Mouse (Mus musculus) neural tube, embryonic 12.5 days (tissue): Measurements from ENCODE around the gene S1pr5. TPM values are rescaled to one million over a fixed set of nuclear protein-coding genes. Genes with fewer than 3 reads are reported as not detected.
A peak's percentile ranks its signal among the peaks of the same experiment; 100 is the strongest.
"Not testable (repeated sequence)": the region's sequence is repeated elsewhere in the genome, so short reads cannot be mapped to it uniquely, and the experiment has no call there.

Experiments
- ATAC-seq: fragments of 200-750 bp; cut with Nextera tagmentation; 2 replicates; pipeline ENCODE4 v1.8.0; 2017; ENCODE audit warnings: low read depth, mild to moderate bottlenecking, moderate TSS enrichment, moderate library complexity; ENCODE audit not compliant: low FRiP score
- H3K27ac ChIP-seq: fragments of 300-500 bp; sonication (generic); 2 replicates; pipeline ENCODE4 v1.5.1; 2016
- H3K27me3 ChIP-seq: fragments of 300-500 bp; sonication (generic); replicated peaks from 2 replicates; pipeline ENCODE4 v1.6.1; 2016; ENCODE audit warnings: mild to moderate bottlenecking
- H3K36me3 ChIP-seq: fragments of 300-500 bp; sonication (generic); 2 replicates; pipeline ENCODE4 v1.6.1; 2016; ENCODE audit warnings: mild to moderate bottlenecking
- H3K4me1 ChIP-seq: fragments of 300-500 bp; sonication (generic); 2 replicates; pipeline ENCODE4 v1.6.1; 2016
- H3K4me2 ChIP-seq: fragments of 300-500 bp; sonication (generic); replicated peaks from 2 replicates; pipeline ENCODE4 v1.6.1; 2016; ENCODE audit warnings: mild to moderate bottlenecking
- H3K4me3 ChIP-seq: fragments of 300-500 bp; sonication (generic); 2 replicates; pipeline ENCODE4 v1.5.1; 2016
- H3K9ac ChIP-seq: fragments of 300-500 bp; sonication (generic); 2 replicates; pipeline ENCODE4 v1.6.1; 2016; ENCODE audit warnings: mild to moderate bottlenecking
- H3K9me3 ChIP-seq: fragments of 300-500 bp; sonication (generic); 2 replicates; pipeline ENCODE4 v1.6.1; 2016; ENCODE audit warnings: mild to moderate bottlenecking
- WGBS: fragments of 180-500 bp; shearing (Covaris S2); methylation state at CpG from one replicate; pipeline ENCODE4 v1.1.7; 2016; 5-methylcytosine and 5-hydroxymethylcytosine counted together
- polyA plus RNA-seq: library from polyadenylated mRNA; unstranded; fragments of >200 nt; fragmentation: Nextera tagmentation; extraction: Ambion mirVana; gene quantifications from 2 replicates; pipeline ENCODE4 v1.2.1, GENCODE M21; 2016

The S1pr5 gene
- polyA plus RNA-seq, 1 experiment from 2014 or later = 2.0 TPM

GRCm38 (mm10) chr9:21232867-21233266, 15.4 kb downstream of the S1pr5 start:
- peaks cover 16% of the 10 kb centered on the region for H3K4me1 ChIP-seq
- WGBS = 90% methylated on average over 5 of the region's 5 CpGs
- no peak overlapping the region for H3K9ac ChIP-seq
- no peak overlapping the region for H3K4me2 ChIP-seq
- no peaks in the 10 kb centered on the region for H3K9me3 ChIP-seq
- H3K27ac ChIP-seq = no peak overlapping the region
- no peak for ATAC-seq
- H3K4me3 ChIP-seq = no peak overlapping the region
- H3K36me3 ChIP-seq = peaks cover 52% of the 10 kb centered on the region
- H3K27me3 ChIP-seq = no peaks in the 10 kb centered on the region

GRCm38 (mm10) chr9:21231551-21231950, 16.7 kb downstream of the S1pr5 start:
- H3K27me3 ChIP-seq = no peaks in the 10 kb centered on the region
- H3K4me3 ChIP-seq = no peak overlapping the region
- H3K27ac ChIP-seq = no peak overlapping the region
- H3K36me3 ChIP-seq = peaks cover 52% of the 10 kb centered on the region
- no peak overlapping the region for H3K9ac ChIP-seq
- peaks cover 14% of the 10 kb centered on the region; the same call in 1 of the 2 replicates for H3K4me1 ChIP-seq
- no peak for ATAC-seq
- H3K9me3 ChIP-seq = no peaks in the 10 kb centered on the region
- 57% methylated on average over 23 of the region's 23 CpGs for WGBS
- H3K4me2 ChIP-seq = no peak overlapping the region

- no peak for ATAC-seq
- Histone ChIP-seq H3K27ac (no peak overlapping the region), H3K9me3 (no peaks in the 10 kb centered on the region), H3K36me3 (peaks cover 28% of the 10 kb centered on the region), H3K27me3 (no peaks in the 10 kb centered on the region), H3K4me1 (peaks cover 18% of the 10 kb centered on the region; the same call in 1 of the 2 replicates), H3K4me2 (peak overlapping the region; percentile 47), H3K9ac (0 out of 2 replicates have a peak overlapping the region, but pooled peaks have one; percentile 33), H3K4me3 (no peak overlapping the region)
- 16% methylated on average over 16 of the region's 16 CpGs for WGBS
Measured at GRCm38 (mm10) chr9:21227342-21227741, 20.9 kb downstream of the S1pr5 start.

- Histone ChIP-seq H3K36me3 (peaks cover 12% of the 10 kb centered on the region; the same call in 1 of the 2 replicates), H3K27me3 (no peaks in the 10 kb centered on the region), H3K4me2 (peak overlapping the region; percentile 53), H3K4me3 (peak overlapping the region; percentile 15), H3K27ac (no peak overlapping the region), H3K9ac (no peak overlapping the region), H3K4me1 (peaks cover 27% of the 10 kb centered on the region; the same call in 1 of the 2 replicates), H3K9me3 (no peaks in the 10 kb centered on the region)
- WGBS = 4% methylated on average over 7 of the region's 7 CpGs
- no peak for ATAC-seq
Measured at GRCm38 (mm10) chr9:21225415-21225758, 22.9 kb downstream of the S1pr5 start.

- WGBS = 18% methylated on average over 26 of the region's 26 CpGs
- H3K36me3 ChIP-seq = peaks cover 6% of the 10 kb centered on the region; the same call in 1 of the 2 replicates
- H3K4me2 ChIP-seq = peak overlapping the region; percentile 53
- no peaks in the 10 kb centered on the region for H3K9me3 ChIP-seq
- H3K4me3 ChIP-seq = peak overlapping the region; percentile 15
- no peak overlapping the region for H3K27ac ChIP-seq
- no peaks in the 10 kb centered on the region for H3K27me3 ChIP-seq
- H3K4me1 ChIP-seq = peaks cover 27% of the 10 kb centered on the region; the same call in 1 of the 2 replicates
- ATAC-seq = no peak
- 0 out of 2 replicates have a peak overlapping the region, but pooled peaks have one; percentile 22 for H3K9ac ChIP-seq
Measured at GRCm38 (mm10) chr9:21224576-21225414, 23.4 kb downstream of the S1pr5 start.

- Histone ChIP-seq H3K27me3 (no peaks in the 10 kb centered on the region), H3K9me3 (no peaks in the 10 kb centered on the region), H3K4me1 (peaks cover 27% of the 10 kb centered on the region; the same call in 1 of the 2 replicates), H3K27ac (no peak overlapping the region), H3K4me2 (no peak overlapping the region), H3K9ac (no peak overlapping the region), H3K36me3 (no peaks in the 10 kb centered on the region), H3K4me3 (no peak overlapping the region)
- 91% methylated on average over 6 of the region's 6 CpGs for WGBS
- ATAC-seq = no peak
Measured at GRCm38 (mm10) chr9:21223906-21224305, 24.3 kb downstream of the S1pr5 start.

GRCm38 (mm10) chr9:21223490-21223889, 24.8 kb downstream of the S1pr5 start:
- 94% methylated on average over 2 of the region's 2 CpGs for WGBS
- H3K36me3 ChIP-seq, H3K9me3 ChIP-seq, H3K9ac ChIP-seq, H3K4me2 ChIP-seq, ATAC-seq, H3K4me3 ChIP-seq, H3K27ac ChIP-seq, H3K27me3 ChIP-seq: not testable (repeated sequence)
- peaks cover 27% of the 10 kb centered on the region; the same call in 1 of the 2 replicates for H3K4me1 ChIP-seq

GRCm38 (mm10) chr9:21221383-21221929, 26.8 kb downstream of the S1pr5 start:
- ATAC-seq = no peak
- Histone ChIP-seq H3K4me3 (no peak overlapping the region), H3K9ac (no peak overlapping the region), H3K9me3 (no peaks in the 10 kb centered on the region), H3K27ac (no peak overlapping the region), H3K4me2 (no peak overlapping the region), H3K36me3 (no peaks in the 10 kb centered on the region), H3K4me1 (peaks cover 18% of the 10 kb centered on the region), H3K27me3 (no peaks in the 10 kb centered on the region)
- 17% methylated on average over 7 of the region's 7 CpGs for WGBS

- 16% methylated on average over 21 of the region's 21 CpGs for WGBS
- H3K4me2 ChIP-seq = peak overlapping the region; percentile 50
- no peak overlapping the region for H3K27ac ChIP-seq
- H3K27me3 ChIP-seq = no peaks in the 10 kb centered on the region
- peak; percentile 90 for ATAC-seq
- H3K4me1 ChIP-seq = peaks cover 23% of the 10 kb centered on the region
- no peaks in the 10 kb centered on the region for H3K9me3 ChIP-seq
- H3K9ac ChIP-seq = no peak overlapping the region
- peak overlapping the region; percentile 15; the same call in 1 of the 2 replicates for H3K4me3 ChIP-seq
- H3K36me3 ChIP-seq = no peaks in the 10 kb centered on the region
Measured at GRCm38 (mm10) chr9:21220490-21221382, 27.5 kb downstream of the S1pr5 start.

- H3K4me3 ChIP-seq = no peak overlapping the region
- no peaks in the 10 kb centered on the region for H3K27me3 ChIP-seq
- no peaks in the 10 kb centered on the region for H3K9me3 ChIP-seq
- peaks cover 18% of the 10 kb centered on the region for H3K4me1 ChIP-seq
- H3K9ac ChIP-seq = no peak overlapping the region
- ATAC-seq = no peak
- H3K27ac ChIP-seq = no peak overlapping the region
- WGBS = 53% methylated on average over 3 of the region's 3 CpGs
- H3K4me2 ChIP-seq = no peak overlapping the region
- no peaks in the 10 kb centered on the region for H3K36me3 ChIP-seq
Measured at GRCm38 (mm10) chr9:21219820-21220219, 28.4 kb downstream of the S1pr5 start.

- H3K4me2 ChIP-seq = peak overlapping the region; percentile 20; the same call in 1 of the 2 replicates
- H3K4me1 ChIP-seq = peaks cover 16% of the 10 kb centered on the region
- no peaks in the 10 kb centered on the region for H3K9me3 ChIP-seq
- H3K36me3 ChIP-seq = no peaks in the 10 kb centered on the region; the same call in 1 of the 2 replicates
- H3K27me3 ChIP-seq = no peaks in the 10 kb centered on the region
- 64% methylated on average over 25 of the region's 25 CpGs for WGBS
- H3K27ac ChIP-seq = no peak overlapping the region
- no peak overlapping the region for H3K4me3 ChIP-seq
- 0 out of 2 replicates have a peak overlapping the region, but pooled peaks have one; percentile 17 for H3K9ac ChIP-seq
- peak; percentile 22; the same call in 1 of the 2 replicates for ATAC-seq
Measured at GRCm38 (mm10) chr9:21216050-21216841, 32.0 kb downstream of the S1pr5 start.
